Mouse (Mus musculus) kidney, adult 9 months (tissue): ENCODE results near the gene Smarca2.
A peak's percentile ranks its signal among the peaks of the same experiment; 100 is the strongest.

Experiments
- DNase-seq: peaks from one replicate; pipeline ENCODE4 v3.0.0; 2022

Gene Smarca2

DNA sequence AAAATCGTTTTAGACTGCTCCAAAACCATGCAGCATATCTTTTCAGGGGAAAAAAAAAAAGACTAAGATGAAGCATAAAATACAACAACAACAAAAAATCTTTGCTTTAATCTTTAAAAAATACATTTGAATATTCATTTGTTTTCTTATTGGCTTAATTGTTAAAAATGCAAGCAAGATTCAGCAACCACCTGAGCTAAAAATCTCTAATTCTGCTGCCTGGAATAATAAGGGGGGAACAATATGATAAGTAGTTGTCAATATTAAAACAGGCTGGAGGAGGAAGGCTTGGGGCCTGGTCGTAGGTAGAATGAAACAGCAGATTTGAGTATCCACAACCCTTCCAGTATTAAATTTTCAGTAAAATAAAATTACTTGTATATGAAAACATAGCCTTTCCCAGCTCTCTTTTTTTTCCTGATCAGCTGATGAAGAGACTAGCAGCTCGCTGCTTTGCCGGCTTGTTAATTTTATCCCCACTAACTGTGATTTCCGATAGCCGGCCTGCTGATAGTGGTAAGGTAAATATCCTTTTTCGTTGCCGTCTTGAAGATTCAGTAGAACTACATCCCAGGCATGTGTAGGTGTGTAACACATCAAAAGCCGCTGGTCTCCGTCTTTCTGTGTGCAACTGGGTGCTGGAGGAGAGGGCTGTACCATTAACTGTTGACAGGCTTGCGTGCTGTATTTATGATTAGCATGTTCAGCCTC is 144.7 kb downstream of the Smarca2 start:
- peak; percentile 42 for DNase-seq

DNA sequence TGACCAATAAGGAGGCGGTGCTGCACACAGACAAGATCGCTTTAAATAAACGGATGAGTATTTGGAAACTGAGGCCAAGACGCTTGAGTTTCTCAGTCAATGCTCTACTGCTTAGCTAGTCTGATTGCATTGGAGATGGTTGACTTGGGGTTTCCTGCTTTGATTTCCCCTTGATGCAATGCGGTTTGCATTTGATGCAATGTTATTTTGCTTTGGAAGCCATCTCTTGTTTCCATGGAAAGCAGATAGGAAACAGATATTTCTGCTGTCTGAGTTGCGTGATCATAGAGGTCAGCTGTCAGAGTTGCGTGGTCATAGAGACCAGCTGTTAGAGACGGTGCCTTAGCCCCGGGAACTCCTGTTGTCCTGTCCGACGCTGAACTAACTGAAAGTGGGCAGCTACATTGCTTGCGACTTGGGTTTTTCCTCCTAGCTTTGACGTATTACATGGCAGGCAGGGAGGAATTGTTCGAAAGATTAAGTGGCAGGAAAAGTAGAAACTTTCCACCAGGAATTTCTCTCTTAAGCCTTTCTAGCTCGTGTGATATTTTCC is 147.8 kb downstream of the Smarca2 start:
- DNase-seq, result peak; percentile 45

DNA sequence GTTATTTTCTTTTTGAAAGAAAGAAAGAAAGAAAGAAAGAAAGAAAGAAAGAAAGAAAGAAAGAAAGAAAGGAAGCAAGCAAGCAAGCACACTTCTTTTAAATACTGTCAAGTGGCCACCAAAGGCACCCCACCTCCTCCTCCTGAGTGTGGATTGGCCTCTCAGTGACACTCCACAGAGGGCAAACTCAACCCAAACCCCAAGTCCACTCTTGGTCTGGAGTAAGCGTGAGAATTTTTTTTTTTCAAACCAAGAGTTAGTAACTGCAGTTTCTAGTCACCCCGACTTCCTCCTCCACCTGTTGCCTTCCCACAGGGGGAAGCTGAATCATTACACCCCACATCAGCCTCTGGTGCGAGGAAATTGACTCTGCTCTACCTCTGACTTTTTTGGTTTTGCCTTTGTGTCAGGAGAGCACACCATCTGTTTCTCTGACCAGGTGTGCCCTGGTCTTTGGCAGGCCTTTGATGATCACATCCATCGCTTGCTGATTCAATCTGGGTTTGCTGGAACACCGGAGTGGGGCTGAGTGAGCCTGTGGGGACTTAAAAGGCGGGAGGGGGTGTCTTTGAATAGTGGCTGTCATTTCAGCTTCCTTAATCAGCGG is 148.5 kb downstream of the Smarca2 start:
- DNase-seq, result peak; percentile 40

DNA sequence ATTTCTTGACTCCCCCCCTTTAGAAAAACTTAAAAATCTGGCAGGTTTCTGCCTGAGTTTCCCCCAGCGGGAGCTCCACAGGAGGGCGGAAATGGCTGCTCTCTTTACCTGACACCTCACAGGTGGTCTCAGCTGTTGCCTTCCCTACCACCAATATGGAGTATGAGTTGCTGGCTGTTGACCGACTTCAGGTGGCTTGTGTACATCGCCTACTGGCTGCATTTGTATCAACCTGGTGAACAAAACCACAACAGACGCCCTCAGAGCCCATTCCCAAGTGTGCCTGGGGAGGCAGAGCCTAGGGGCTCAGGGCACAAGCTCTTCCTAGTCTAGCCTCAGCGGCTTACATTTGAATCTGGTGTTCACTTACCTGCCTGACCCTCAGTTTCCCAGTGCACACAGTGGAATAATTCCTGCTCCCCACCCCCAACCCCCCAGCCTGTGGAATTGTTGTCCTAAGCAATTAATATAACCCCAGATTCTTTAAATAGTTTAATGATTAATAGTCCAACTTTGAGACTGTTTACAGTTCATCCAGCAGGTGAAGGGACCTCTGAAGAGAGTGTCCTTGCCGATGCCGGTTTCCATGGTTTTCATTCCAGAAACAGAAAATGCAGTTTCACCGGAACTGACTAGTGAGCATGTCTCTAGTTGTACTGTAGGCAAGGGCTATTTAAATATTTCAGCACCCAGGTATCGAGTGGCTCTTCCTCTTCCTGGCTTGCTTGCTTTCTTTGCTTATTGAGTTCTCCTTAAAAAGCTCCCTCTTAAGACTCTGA is 149.4 kb downstream of the Smarca2 start:
- peak; percentile 87 for DNase-seq

DNA sequence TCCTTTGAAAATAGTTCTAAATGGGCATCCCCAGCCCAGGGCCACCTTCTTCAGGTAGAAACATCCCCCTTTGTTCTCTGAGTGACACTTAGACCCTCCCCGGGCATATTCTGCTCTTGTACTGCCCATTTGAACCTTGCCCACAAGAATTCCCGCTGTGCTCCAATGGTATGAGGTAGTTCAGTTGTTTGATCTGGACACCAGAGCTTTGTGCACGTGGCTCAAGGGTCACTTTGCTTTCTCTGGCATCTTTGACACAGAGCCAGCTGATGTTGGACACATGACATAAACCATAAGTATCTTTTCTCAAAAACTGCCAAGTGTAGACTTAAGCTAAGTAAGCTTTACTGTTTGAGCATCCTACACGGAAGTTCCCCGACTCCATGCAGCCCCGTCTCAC is 151.1 kb downstream of the Smarca2 start:
- DNase-seq, result peak; percentile 77

DNA sequence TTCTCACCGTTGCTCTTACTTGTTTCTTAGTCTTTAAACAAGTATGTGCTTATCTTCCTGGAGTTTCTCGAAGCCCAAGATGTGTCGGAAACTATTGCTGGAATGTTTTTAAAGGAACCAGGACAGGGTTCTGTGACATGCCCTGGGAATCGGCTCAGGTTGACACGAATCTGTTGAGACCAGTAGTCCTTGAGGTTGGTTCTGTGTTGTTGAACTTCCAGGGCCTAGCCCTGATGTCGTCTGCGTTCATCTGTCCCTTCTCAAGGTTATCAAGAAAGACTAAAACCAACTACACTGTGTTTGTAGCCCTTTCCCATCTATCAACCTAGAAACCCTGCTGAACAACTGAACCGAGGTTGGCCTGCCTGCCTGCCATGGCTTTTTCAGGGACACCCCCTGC is 151.5 kb downstream of the Smarca2 start:
- no peak for DNase-seq

DNA sequence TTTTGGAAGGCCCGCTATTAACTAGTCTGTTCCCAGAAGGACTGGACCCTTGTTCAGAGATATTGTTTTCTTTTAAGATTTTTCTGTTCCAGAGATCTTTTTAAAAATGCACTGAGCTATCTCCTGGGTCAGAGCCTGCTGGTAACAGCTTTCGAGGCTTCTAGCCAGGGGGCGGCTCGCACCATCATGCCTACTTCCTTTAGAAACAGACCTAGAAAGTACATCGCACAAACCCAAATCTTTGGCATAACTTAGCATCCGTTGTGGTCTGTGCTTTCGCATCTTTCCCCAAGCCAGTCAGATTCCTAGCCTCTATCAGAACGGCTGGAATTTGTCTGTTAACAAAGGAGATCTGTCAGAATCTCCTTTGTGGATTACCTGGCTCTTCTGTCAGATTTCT is 153.3 kb downstream of the Smarca2 start:
- no peak for DNase-seq

DNA sequence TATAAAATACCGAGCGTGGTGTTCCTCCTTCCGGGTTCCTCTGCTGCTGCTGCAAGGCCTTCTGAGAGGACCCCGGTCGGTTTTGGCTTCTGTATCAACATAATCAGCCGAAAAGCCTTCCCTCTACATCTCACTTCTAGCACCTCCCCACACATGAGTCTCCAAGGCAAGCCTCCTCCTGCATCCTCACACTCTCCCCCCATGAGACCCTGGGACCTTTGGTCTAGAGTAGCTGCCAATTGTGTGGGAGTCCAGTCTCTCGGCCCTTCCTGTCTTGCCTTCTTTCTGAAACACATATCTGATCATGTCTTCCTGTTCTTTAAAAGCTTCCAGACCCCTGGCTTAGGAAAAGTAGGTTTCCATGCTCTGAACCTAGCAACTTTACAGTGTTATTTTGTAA is 153.8 kb downstream of the Smarca2 start:
- no peak for DNase-seq

DNA sequence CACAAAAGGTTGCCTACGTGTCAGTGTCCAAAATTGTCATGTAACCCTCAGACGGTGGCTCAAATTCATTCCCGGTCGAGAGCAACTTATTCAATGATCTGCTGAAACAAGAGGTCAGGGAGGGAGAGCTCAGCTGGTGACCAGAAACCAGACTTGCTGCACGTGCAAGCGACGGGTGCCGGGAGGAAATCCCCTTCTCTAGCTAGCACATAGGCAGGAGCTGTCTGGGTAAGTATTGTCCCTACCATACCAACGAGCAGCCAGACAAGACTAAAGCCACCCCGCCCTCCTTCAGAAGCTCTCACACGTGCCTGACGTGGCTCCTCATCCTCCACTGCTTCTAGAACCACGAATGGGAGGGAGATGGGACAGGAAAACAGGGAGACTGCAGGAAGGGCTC is 154.4 kb downstream of the Smarca2 start:
- DNase-seq, result no peak

DNA sequence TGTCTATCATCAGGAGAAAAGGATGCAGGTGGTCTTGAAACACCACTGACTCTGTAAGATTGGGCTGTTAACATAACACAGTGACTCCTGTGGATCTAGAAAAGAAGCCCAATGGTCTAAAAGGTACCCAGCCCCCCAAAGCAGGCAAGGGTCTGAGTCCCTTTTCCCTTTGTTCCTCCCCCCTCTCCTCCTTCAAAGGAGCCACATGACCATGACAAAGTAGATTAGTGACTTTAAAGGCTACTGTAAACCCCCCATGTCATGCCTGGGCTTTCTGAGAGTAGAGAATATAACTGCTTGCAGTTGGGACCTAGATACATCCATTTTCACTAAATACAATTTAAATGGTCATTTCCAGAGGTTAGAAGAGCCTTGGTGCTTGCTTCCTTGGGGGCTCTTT is 156.4 kb downstream of the Smarca2 start:
- DNase-seq, result no peak

DNA sequence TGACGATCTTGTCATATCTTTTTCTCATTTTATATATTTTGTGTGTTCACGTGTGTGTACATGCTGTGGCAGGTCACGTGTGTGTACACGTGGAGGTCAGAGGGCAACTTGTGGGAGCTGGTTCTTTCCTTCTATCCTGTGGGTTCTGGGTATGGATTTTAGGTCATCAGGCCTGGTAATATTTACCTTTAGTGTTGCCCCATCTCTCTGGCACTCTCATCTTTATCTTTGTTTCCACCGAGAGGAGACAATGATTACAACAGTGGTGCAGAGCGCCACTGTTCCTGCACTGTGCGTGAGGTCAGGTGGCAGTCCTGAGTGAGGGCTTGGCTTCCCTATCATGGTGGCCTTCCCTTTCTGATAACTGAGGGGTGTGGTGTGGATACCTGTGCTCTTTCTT is 160.6 kb downstream of the Smarca2 start:
- DNase-seq, result no peak

DNA sequence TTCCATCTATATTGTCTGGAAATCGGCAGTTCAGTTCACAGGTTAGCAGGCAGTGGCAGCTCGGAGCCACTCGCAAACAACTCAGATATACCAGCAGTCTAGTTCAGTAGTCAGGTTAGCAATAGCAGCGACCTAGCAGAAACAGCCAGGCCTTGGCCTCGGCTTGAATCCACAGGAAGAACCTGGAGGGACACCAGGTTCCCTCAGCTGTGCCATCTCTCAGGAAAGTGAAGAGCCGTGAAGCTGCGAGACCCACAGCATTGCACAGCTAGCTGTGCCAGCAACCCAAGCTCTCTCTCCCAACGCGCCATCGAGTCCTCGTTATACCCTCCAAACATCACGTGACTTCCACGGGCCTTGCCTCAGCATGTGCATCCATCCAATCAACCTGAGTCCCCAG is 162.6 kb downstream of the Smarca2 start:
- no peak for DNase-seq

DNA sequence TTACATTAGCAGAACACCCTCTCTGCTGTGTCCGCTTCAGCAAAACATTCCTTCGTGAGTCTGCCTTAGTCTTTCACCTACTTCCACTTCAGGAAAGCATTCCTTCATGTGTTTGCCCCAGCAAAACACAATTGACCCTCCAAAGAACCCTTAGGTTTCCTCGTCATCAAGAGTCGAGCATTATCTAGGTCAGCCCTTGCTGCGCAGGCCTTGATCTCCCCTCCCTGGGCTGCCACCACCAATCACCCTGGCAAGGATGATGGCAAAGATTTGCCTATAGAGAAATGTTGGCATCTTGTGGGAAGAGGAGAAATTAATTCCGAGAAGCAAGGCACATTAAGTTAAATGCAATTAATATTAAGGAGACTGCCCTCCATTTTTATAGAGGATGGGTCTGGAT is 163.1 kb downstream of the Smarca2 start:
- no peak for DNase-seq

DNA sequence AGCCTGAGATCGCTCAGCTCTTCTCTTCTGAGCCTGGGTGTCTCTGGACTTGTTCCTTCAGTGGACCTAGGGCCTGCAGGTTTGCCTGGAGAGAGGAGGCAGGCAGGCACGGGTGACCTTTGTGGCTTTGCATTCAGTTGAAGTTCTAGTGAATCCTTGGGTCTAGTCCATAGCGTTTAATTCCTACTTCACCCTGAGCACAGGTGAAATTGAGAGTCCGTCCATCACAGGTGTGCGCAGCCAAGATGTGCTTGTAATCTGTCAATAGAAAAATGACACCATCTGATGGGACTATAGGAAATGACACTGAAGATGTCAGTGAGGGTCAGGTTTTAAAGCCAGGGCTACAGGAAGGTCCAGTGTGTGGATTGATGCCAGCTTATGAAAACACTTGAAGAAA is 164.0 kb downstream of the Smarca2 start:
- DNase-seq, result no peak

DNA sequence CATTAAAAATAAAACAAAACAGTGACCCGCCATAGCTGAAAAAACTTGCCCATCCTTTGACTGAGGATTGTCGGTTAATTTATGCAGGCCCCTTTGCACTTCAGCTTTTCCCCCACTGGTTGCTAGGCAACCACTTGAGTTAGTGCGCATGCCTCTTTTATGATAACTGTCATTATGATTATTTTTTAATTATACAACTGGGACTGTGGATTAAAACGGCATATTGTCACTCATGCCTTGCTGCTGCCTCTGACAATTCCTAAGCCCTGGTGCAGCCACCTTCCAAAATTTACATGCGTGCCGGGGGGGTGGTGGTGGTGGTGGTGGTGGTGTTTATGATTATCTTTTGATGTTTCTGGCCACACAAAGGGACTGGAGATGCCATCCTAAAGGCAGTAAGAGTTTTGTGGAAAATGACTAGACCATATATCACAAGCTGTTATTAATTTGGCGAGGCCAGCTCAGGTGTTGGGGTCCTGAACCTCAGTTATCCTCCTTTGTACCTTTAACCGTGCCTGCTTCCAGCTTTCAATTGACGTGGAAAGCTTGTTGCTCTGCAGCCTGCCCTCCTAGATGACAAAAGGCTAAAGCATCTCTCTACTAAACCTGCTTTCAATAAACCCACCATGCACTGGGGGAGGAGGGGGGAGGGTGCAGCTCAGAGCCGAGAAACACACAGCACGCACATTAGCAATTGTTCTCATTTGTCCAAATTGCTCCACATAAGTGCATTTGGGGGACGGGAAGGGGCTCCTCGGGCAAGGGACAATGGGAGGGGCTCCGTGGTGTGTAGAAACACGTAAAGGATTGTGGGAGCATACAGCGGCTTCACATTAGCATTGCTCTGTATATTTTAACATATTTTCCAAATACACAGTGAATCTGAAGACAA is 165.0 kb downstream of the Smarca2 start:
- no peak for DNase-seq

DNA sequence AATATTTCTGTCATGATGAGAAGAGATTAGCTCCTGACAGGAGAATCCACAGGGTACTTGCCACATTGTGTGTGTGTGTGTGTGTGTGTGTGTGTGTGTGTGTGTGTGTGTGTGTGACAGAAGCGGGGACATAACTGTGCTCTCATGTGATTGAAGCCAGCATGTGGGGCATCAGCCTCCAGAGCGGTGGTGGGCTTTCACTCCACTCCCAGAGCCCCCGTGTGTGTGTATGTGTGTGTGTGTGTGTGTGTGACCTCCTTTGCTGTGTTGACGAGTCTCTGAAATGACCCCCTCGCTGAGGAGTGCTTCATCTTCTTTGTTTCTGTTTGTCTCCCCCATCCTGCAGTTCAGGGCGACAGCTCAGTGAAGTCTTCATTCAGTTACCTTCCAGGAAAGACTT is 165.7 kb downstream of the Smarca2 start:
- DNase-seq, result no peak

DNA sequence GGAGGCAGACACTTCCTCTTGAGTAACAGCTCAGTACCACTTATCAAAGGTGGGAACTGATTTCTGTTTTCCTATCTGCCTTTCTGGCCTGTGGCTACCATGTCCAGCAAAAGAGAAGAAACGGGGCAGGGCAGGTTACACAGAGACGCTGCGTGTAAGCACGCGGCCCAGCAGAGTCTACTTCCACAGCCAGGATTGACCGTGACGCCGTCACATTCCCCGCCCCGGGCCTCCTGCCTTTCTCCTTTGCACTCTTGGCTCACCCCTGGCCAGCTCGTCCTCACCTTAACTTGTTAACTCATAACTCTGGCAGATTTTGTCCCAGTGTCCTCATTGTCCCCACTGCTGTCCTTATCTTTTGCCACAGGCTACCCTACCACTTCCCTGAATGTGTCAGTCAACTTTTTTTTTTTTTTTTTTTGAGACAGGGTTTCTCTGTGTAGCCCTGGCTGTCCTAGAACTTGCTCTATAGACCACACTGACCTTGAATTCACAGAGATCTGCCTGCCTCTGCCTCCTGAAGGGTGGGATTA is 167.3 kb downstream of the Smarca2 start:
- DNase-seq, result no peak

DNA sequence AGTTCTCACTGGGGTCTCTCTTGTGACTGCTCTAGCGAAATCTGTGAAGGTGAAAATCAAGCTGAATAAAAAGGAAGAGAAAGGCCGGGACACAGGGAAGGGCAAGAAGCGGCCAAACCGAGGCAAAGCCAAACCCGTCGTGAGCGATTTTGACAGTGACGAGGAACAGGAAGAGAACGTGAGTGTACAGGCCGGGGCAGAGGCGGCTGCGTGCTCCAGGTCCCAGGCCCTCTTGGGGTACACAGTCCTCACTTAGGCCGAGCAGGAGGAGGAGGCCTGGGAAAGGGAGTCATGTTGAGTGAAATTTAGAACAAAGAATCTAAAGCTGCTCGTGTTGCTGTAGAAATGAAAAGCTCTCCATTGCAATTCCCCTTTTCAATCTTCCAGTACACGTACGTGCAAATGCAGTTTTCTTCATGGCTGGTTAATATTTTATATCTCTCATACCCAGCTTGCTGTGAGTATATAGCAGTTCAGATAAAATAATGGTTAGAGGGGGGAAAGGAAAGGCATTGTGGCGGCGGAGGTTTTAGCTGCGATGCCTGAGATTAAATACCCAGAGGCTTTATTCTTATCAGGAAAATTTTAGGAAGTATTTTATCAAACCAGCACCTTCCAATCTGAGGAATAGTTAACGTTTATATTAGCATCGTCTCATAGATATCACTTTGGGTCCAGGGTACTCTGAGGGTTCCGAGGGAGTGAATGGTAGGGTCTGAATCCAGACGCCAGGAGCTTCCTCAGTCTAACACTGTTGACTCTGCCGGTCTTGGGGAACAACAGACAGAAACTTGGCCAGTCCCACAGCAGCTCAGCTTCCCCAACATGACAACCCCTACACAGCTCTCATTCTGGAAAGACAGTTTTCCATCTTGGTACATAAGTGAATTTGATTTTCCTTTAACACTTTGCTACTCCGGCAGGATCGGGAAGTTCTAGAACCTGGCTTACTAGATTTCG is 171.5 kb downstream of the Smarca2 start:
- no peak for DNase-seq

DNA sequence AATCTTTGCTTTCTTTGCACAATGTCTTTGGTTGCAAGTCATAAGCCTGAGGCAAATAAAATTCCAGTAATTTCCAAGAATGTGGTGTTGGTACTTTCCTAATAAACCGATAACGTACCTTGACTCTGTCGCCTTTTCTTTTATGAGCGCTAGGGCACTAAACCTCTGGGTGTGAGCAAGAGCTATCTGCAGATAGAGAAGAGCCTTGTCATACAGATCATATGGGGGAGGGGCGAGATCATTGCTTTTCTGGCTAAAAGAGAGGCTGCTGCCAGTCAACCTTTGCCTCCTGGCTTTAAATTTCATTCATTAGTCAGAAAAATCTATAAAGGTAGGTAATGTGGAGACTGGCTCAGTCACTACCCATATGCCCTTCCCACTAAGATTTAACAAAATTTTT is 173.3 kb downstream of the Smarca2 start:
- no peak for DNase-seq

DNA sequence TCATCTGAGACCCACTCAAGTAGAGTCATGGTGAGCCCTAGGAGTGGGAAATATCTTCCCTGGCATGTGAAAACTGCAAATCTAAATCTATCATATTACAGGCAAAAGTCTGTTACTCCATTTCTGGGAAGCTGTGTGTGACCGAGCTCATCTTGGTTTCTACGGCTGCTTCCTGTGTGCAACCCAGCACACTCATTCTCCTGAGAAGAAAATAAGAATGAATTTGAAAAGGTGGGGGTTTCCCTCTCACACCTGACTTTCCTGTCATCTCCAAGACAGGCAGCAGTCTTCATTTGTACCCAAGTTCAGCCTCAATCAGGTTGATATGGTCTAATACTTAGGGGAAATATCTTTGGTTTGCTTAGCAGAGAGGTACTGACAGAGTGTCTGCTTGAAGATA is 176.4 kb downstream of the Smarca2 start:
- DNase-seq, result no peak

DNA sequence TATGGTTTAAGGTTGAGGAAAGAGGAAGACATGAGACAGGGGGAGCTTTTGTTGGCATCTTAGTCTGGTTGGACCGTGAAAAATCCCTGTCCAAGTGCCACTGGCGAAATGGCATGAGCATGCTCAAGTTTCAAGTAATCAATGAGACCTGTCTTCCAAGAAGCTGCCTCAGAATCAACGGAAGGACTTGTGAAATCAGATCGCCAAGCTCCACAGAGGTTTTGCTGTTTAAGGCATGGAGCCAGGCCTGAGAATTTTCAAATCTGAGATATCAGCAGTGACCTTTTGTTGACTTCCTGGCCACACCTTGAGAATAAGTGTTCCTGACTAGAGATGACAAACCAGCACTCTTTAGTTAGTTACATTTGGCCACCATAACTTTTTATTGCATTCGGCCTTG is 183.6 kb downstream of the Smarca2 start:
- DNase-seq, result no peak
